Mouse (Mus musculus): ENCODE measurements around the gene Rcc1. TPM values are rescaled to one million over a fixed set of nuclear protein-coding genes. Genes with fewer than 3 reads are reported as not detected.
"Not testable (repeated sequence)": the region's sequence is repeated elsewhere in the genome, so short reads cannot be mapped to it uniquely, and the experiment has no call there.

Gene Rcc1
- total and polyA plus RNA-seq, 3 experiments, result 4.3 to 16.9 (median 12.4) TPM

- no peak for DNase-seq
Measured at GRCm38 (mm10) chr4:132312627-132313026, 40.8 kb downstream of the Rcc1 start.

- no peak for DNase-seq
Measured at GRCm38 (mm10) chr4:132311801-132312200, 41.6 kb downstream of the Rcc1 start.

- no peak for DNase-seq
Measured at GRCm38 (mm10) chr4:132311209-132311608, 42.2 kb downstream of the Rcc1 start.

- peak; percentile 57 for DNase-seq
Measured at GRCm38 (mm10) chr4:132309849-132310472, 43.4 kb downstream of the Rcc1 start.

- DNase-seq, result peak; percentile 30
Measured at GRCm38 (mm10) chr4:132309140-132309848, 44.1 kb downstream of the Rcc1 start.

GRCm38 (mm10) chr4:132308437-132309139, 44.8 kb downstream of the Rcc1 start:
- DNase-seq, result peak; percentile 93

GRCm38 (mm10) chr4:132306004-132306403, 47.4 kb downstream of the Rcc1 start:
- no peak for DNase-seq

GRCm38 (mm10) chr4:132305276-132305675, 48.1 kb downstream of the Rcc1 start:
- no peak for DNase-seq

- DNase-seq, result not testable (repeated sequence)
Measured at GRCm38 (mm10) chr4:132303484-132303883, 49.9 kb downstream of the Rcc1 start.

- DNase-seq, result peak; percentile 66
Measured at GRCm38 (mm10) chr4:132302939-132303479, 50.4 kb downstream of the Rcc1 start, which contains the start of gene Rab42. Gene Rab42, minus strand, starts transcription at chr4:132303385.

GRCm38 (mm10) chr4:132301965-132302938, 51.2 kb downstream of the Rcc1 start:
- no peak for DNase-seq

GRCm38 (mm10) chr4:132301486-132301885, 51.9 kb downstream of the Rcc1 start:
- DNase-seq, result peak; percentile 57

GRCm38 (mm10) chr4:132299849-132300248, 53.6 kb downstream of the Rcc1 start:
- DNase-seq, result no peak

- no peak for DNase-seq
Measured at GRCm38 (mm10) chr4:132295696-132296390, 57.6 kb downstream of the Rcc1 start.

- DNase-seq, result no peak
Measured at GRCm38 (mm10) chr4:132293682-132294240, 59.6 kb downstream of the Rcc1 start.

- peak; percentile 53 for DNase-seq
Measured at GRCm38 (mm10) chr4:132292988-132293387, 60.4 kb downstream of the Rcc1 start.

GRCm38 (mm10) chr4:132291624-132292335, 61.6 kb downstream of the Rcc1 start:
- no peak for DNase-seq

- DNase-seq, result no peak
Measured at GRCm38 (mm10) chr4:132291056-132291455, 62.3 kb downstream of the Rcc1 start.

- not testable (repeated sequence) for DNase-seq
Measured at GRCm38 (mm10) chr4:132288840-132289239, 64.6 kb downstream of the Rcc1 start.
